Mouse (Mus musculus): ENCODE results near the gene Ift172. TPM values are rescaled to one million over a fixed set of nuclear protein-coding genes. Genes with fewer than 3 reads are reported as not detected.

Ift172 gene
- total and polyA plus RNA-seq, 2 experiments from 2014 or later, result 16.7 to 41.8 TPM

DNA sequence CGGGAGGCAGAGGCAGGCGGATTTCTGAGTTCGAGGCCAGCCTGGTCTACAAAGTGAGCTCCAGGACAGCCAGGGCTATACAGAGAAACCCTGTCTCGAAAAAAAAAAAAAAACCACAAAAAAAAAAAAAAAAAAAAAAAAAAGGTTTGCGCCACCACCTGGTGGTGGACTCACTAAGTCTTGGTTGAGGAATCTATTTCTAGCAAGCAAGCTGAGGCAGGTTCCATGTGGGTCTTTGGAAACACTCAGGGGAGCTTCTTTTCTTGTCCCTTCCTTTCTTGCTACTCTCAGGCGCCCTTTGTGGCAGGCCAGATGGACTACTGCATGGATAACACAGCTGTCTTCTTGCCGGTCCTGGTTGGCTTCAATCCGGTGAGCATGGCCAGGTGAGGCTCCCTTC, 10.9 kb upstream of the Ift172 start:
- no peak overlapping the region for H3K27ac ChIP-seq
- no peak overlapping the region for H3K4me2 ChIP-seq (ENCODE audit: low read depth, low read length)
- no peak for ATAC-seq
- H3K27me3 ChIP-seq (ENCODE audit: insufficient read depth, low read length), result no peaks in the 10 kb centered on the region
- no peaks in the 10 kb centered on the region for H3K36me3 ChIP-seq (ENCODE audit: insufficient read depth, low read length)
- H3K9me3 ChIP-seq (ENCODE audit: low read length), result no peaks in the 10 kb centered on the region
- no peak for TF ChIP-seq CTCF (IDR thresholded peaks at IDR 0.05; ENCODE audit: low read depth)
- H3K4me1 ChIP-seq (ENCODE audit: insufficient read depth, low read length), result no peaks in the 10 kb centered on the region
- H3K4me3 ChIP-seq (ENCODE audit: low read length), result no peak overlapping the region
- WGBS, result 73% methylated on average over 8 of the region's 8 CpGs
- DNase-seq (ENCODE audit: low spot score), result no peak
- no peak overlapping the region for H3K9ac ChIP-seq (replicated peaks; ENCODE audit: low read length)

DNA sequence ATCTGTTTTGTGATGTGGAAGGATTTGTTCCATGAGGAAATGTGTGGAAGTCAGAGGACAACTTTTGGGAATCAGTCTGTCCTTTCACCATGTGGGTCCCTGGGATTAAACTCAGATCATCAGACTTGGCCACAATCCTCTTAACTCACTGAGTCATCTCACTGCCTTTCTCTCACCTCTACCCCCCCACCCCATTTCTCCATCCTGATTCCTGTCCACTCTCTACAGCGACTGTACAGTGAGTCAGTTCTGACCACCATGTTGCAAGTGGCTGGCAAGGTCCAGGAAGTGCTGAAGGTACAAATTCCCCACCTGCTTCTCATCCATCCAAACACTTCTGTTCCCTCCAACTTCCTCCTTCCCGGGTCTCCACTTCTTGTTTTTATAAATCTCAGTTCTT, 7.6 kb upstream of the Ift172 start:
- ATAC-seq, result no peak
- Histone ChIP-seq H3K4me1 (ENCODE audit: insufficient read depth, low read length) (peaks cover 4% of the 10 kb centered on the region; the same call in 1 of the 2 replicates), H3K36me3 (ENCODE audit: insufficient read depth, low read length) (peaks cover 4% of the 10 kb centered on the region; the same call in 1 of the 2 replicates), H3K4me2 (ENCODE audit: low read depth, low read length) (no peak overlapping the region), H3K27ac (no peak overlapping the region), H3K27me3 (ENCODE audit: insufficient read depth, low read length) (no peaks in the 10 kb centered on the region), H3K4me3 (ENCODE audit: low read length) (no peak overlapping the region), H3K9ac (replicated peaks; ENCODE audit: low read length) (no peak overlapping the region), H3K9me3 (ENCODE audit: low read length) (no peaks in the 10 kb centered on the region)
- no peak for DNase-seq (ENCODE audit: low spot score)
- WGBS, result 78% methylated on average over 2 of the region's 2 CpGs
- no peak for TF ChIP-seq CTCF (IDR thresholded peaks at IDR 0.05; ENCODE audit: low read depth)

DNA sequence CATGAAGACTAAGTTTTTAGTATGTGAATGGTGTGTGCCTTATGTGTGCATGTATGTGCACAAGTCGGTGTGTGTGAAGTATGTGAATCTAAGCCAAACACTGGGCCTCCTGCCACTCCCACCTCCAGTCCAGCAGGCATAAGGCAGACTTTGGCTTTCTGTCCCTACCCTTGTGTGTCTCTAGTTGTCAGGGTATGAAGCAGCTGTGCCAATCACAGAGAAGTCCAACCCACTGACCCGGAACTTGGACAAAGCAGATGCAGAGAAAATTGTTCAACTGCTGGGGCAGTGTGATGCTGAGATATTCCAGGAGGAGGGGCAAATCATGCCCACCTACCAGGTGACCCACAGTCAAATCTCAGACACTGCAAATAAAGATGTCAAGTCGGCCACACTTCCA, 7.1 kb upstream of the Ift172 start:
- no peak for DNase-seq (ENCODE audit: low spot score)
- 75% methylated on average over 3 of the region's 3 CpGs for WGBS
- H3K4me3 ChIP-seq (ENCODE audit: low read length), result no peak overlapping the region
- H3K9ac ChIP-seq (replicated peaks; ENCODE audit: low read length), result no peak overlapping the region
- no peak for ATAC-seq
- H3K27me3 ChIP-seq (ENCODE audit: insufficient read depth, low read length), result no peaks in the 10 kb centered on the region
- H3K4me1 ChIP-seq (ENCODE audit: insufficient read depth, low read length), result peaks cover 4% of the 10 kb centered on the region; the same call in 1 of the 2 replicates
- H3K27ac ChIP-seq, result no peak overlapping the region
- no peak for TF ChIP-seq CTCF (IDR thresholded peaks at IDR 0.05; ENCODE audit: low read depth)
- H3K36me3 ChIP-seq (ENCODE audit: insufficient read depth, low read length), result peaks cover 9% of the 10 kb centered on the region; the same call in 1 of the 2 replicates
- no peaks in the 10 kb centered on the region for H3K9me3 ChIP-seq (ENCODE audit: low read length)
- no peak overlapping the region for H3K4me2 ChIP-seq (ENCODE audit: low read depth, low read length)

DNA sequence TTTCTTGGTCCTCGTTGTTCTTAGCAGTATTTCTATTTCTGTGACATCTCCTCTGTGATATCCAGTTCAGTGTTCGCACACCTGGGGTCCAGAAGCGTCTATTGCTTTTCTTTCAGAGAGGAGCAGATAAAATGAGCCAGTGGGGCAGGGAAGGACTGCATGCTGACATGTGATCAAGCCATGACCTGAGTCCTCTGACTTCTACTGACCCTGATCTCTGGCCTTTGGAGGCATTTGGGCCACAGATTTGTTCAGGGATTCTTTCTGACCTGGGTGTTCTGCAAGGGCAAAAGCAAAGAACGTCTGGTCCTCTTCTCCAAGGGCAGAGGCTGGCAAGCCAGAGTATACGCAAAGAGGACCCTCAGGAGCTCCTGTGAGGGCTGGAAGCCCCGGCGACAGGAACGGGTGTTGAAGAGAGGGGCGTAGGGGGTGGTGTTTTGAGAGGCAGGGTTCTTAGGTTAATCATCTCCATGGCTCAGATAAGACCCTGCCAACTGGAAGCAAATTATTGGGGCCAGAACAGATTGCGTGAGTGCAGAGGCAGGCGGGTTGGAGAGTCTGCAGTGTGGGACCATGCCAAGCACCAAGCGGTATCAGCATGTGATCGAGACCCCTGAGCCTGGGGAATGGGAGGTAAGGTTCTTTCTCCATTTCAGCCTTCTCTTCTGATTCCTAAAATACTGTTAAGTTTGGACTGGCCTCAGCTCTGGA, 6.3 kb upstream of the Ift172 start, which contains the start of gene Gckr:
TSS of gene Gckr (plus strand) at position 397 of the 711 bp plus-strand sequence.
- no peak within 1 kb of the TSS; the same call in 1 of the 2 replicates for H3K9ac ChIP-seq (replicated peaks; ENCODE audit: low read length)
- peak within 1 kb of the TSS; percentile 91 for H3K4me2 ChIP-seq (ENCODE audit: low read depth, low read length)
- H3K27me3 ChIP-seq (ENCODE audit: insufficient read depth, low read length), result no peaks in the 10 kb centered on the region
- WGBS, result 65% methylated on average over 13 of the region's 13 CpGs
- H3K4me1 ChIP-seq (ENCODE audit: insufficient read depth, low read length), result peaks cover 4% of the 10 kb centered on the region; the same call in 1 of the 2 replicates
- no peak for TF ChIP-seq CTCF (IDR thresholded peaks at IDR 0.05; ENCODE audit: low read depth)
- H3K36me3 ChIP-seq (ENCODE audit: insufficient read depth, low read length), result peaks cover 16% of the 10 kb centered on the region; the same call in 1 of the 2 replicates
- DNase-seq (ENCODE audit: low spot score) (no peak), ATAC-seq (no peak)
- H3K9me3 ChIP-seq (ENCODE audit: low read length), result no peaks in the 10 kb centered on the region
- H3K27ac ChIP-seq, result peak within 1 kb of the TSS; percentile 89; the same call in 1 of the 2 replicates
- H3K4me3 ChIP-seq (ENCODE audit: low read length), result peak within 1 kb of the TSS; percentile 85

DNA sequence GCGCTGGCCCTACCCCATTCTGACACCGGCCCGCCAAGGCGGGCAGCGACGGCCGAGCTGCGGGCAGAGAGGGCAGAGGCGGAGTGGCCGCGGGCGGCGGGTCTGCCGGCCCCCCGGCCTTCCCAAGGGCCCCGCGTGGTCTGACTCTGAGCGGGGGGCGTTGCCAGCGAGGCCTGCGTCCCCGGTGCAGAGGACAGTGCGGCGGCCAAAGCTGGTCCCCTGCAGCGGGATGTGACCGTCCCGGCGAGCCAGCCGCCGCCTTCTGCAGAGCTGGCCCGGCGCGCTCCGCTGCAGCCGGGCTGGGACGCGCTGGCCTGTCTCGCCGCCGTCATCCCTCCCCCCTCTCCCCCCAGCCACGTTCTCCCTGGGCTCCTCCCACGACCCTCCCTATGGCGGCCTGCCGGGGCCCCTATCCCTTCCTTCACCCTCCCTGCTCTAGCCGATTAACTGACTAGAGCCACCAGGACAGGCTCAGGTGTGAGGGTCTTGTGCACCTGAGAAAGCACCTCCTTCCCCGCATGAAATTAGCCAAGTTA, 4.8 kb upstream of the Ift172 start, which contains the start of gene Fndc4:
TSS of gene Fndc4 (minus strand) at position 475 of the 536 bp plus-strand sequence.
- H3K4me1 ChIP-seq (ENCODE audit: insufficient read depth, low read length), result peaks cover 4% of the 10 kb centered on the region; the same call in 1 of the 2 replicates
- peak within 1 kb of the TSS; percentile 95 for H3K9ac ChIP-seq (replicated peaks; ENCODE audit: low read length)
- DNase-seq (ENCODE audit: low spot score), result peak; percentile 81
- H3K9me3 ChIP-seq (ENCODE audit: low read length), result no peaks in the 10 kb centered on the region
- H3K27me3 ChIP-seq (ENCODE audit: insufficient read depth, low read length), result no peaks in the 10 kb centered on the region
- TF ChIP-seq CTCF (IDR thresholded peaks at IDR 0.05; ENCODE audit: low read depth), result no peak
- peak within 1 kb of the TSS; percentile 85 for H3K4me3 ChIP-seq (ENCODE audit: low read length)
- peak; percentile 79 for ATAC-seq
- H3K27ac ChIP-seq, result peak within 1 kb of the TSS; percentile 89
- 0% methylated on average over 37 of the region's 46 CpGs for WGBS
- H3K4me2 ChIP-seq (ENCODE audit: low read depth, low read length), result peak within 1 kb of the TSS; percentile 91
- H3K36me3 ChIP-seq (ENCODE audit: insufficient read depth, low read length), result peaks cover 17% of the 10 kb centered on the region; the same call in 1 of the 2 replicates

DNA sequence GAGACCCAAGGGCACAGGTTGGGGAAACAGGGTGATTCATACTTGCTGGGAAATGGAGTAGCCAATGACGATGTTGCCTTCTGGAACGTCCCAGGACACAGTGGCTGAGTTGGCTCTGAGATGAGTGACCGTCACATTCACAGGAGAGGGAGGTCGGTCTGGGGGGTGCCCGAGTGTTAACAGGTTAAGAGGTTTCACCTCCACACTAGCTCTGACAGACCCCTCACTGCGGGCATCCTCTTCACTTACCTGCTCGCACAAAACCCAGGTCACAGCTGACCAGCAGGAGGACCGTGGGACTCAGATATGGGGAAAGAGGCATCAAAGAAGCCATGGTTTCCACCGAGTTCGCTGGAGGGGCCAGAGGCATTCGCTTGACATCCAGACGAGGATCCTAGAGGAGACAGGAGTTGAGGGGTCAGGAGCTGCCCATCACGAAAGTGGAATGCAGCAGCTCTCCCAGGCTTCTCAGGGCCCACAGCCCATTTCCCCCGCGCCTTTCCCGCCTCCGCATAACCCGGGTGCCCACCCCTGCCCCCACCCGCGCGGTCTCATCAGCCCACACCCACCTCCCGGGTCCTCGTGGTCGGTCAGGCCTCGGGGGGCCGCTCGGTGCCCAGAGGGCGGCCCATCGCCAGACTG, 4.2 kb upstream of the Ift172 start:
- H3K4me1 ChIP-seq (ENCODE audit: insufficient read depth, low read length), result peaks cover 4% of the 10 kb centered on the region; the same call in 1 of the 2 replicates
- H3K27ac ChIP-seq, result peak overlapping the region; percentile 89
- DNase-seq (ENCODE audit: low spot score) (peak; percentile 36), ATAC-seq (no peak; the same call in 1 of the 2 replicates)
- peak overlapping the region; percentile 85 for H3K4me3 ChIP-seq (ENCODE audit: low read length)
- peaks cover 17% of the 10 kb centered on the region; the same call in 1 of the 2 replicates for H3K36me3 ChIP-seq (ENCODE audit: insufficient read depth, low read length)
- 6% methylated on average over 29 of the region's 29 CpGs for WGBS
- peak; percentile 24; the same call in 1 of the 2 replicates for TF ChIP-seq CTCF (IDR thresholded peaks at IDR 0.05; ENCODE audit: low read depth)
- H3K27me3 ChIP-seq (ENCODE audit: insufficient read depth, low read length), result no peaks in the 10 kb centered on the region
- peak overlapping the region; percentile 91 for H3K4me2 ChIP-seq (ENCODE audit: low read depth, low read length)
- H3K9me3 ChIP-seq (ENCODE audit: low read length), result no peaks in the 10 kb centered on the region
- H3K9ac ChIP-seq (replicated peaks; ENCODE audit: low read length), result peak overlapping the region; percentile 95

Measured in hindbrain, postnatal 0 days (tissue).